Mouse (Mus musculus) cortical plate, adult 2 months (tissue): ENCODE data around the gene Myog.

Experiments
- CTCF ChIP-seq: fragments of 200-500 bp; IDR thresholded peaks from 2 replicates; pipeline ENCODE4 v1.5.1; 2011; ENCODE audit warnings: mild to moderate bottlenecking, control low read depth, low read length; ENCODE audit not compliant: insufficient read depth; ENCODE audit errors: extremely low read depth
- POLR2A ChIP-seq: fragments of 200-500 bp; IDR thresholded peaks from 2 replicates; pipeline ENCODE4 v1.6.1; 2011; ENCODE audit warnings: mild to moderate bottlenecking, low read length, control low read depth; ENCODE audit not compliant: insufficient read depth; ENCODE audit errors: extremely low read depth

- TF ChIP-seq CTCF (no peak), POLR2A (no peak)
Measured at GRCm38 (mm10) chr1:134282342-134282741, 7.4 kb upstream of the Myog start.
